ENCODE assay signal across 1 mouse cellular context in the genomic region with DNA sequence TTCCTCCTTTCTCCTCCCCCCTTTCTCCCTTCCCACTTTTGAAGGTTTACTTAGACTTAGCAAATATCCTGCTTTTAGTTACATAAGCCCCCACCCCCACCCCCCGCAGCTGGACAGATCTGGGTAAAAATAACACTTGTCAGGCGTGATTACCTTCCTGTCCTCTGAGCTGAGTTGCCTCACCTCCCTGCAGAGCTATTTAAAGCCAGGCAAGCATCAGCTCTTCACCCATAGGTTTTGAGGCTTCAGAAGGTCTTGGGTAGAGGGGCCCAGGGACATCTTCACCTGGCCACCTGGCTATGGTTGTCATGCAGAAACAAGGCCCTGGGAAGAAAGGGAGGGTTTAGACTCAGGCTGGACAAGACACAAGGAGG.
TF ChIP-seq lines count a peak whose summit lies in the region.

No protein-coding gene starts in this region.

TF ChIP-seq in CH12.LX, 34 proteins besides CTCF, POLR2A, EP300 and RAD21 (continued from another document):
- TF ChIP-seq SMC3 (IDR thresholded peaks at IDR 0.05; ENCODE audit: low read depth, low read length) (no peak; the same call in 1 of the 2 replicates), KAT2A (IDR thresholded peaks at IDR 0.05; ENCODE audit: insufficient replicate concordance, low read length) (0 out of 2 replicates have a peak, but pooled peaks have one; percentile 21), ETS1 (conservative IDR thresholded peaks at IDR 0.05; ENCODE audit: low read depth, low read length) (peak; percentile 92), MEF2A (IDR thresholded peaks at IDR 0.05; ENCODE audit: borderline replicate concordance, low read depth, low read length) (peak; percentile 97), JUN (IDR thresholded peaks at IDR 0.05; ENCODE audit: insufficient read depth, low read depth, low read length) (no peak), MAFK (IDR thresholded peaks at IDR 0.05; ENCODE audit: insufficient replicate concordance, low read length) (no peak), HCFC1 (IDR thresholded peaks at IDR 0.05; ENCODE audit: low read depth, low read length) (no peak), MXI1 (IDR thresholded peaks at IDR 0.05; ENCODE audit: low read depth, low read length) (no peak; the same call in 1 of the 2 replicates), CHD1 (IDR thresholded peaks at IDR 0.05; ENCODE audit: low read depth, low read length) (no peak), NELFE (IDR thresholded peaks at IDR 0.05; ENCODE audit: low read depth, low read length) (peak; percentile 39; the same call in 1 of the 2 replicates), ZKSCAN1 (IDR thresholded peaks at IDR 0.05; ENCODE audit: borderline replicate concordance, low read depth, low read length) (no peak), UBTF (IDR thresholded peaks at IDR 0.05; ENCODE audit: low read depth, low read length) (no peak)
